Mouse (Mus musculus) lung, postnatal 0 days (tissue): ENCODE measurements around the gene Hyou1.

Source experiments
- CTCF ChIP-seq: IDR thresholded peaks from 2 replicates; pipeline ENCODE4 v1.5.1; 2016; ENCODE audit warnings: antibody characterized with exemption, mild to moderate bottlenecking
- EP300 ChIP-seq: IDR thresholded peaks from 2 replicates; pipeline ENCODE4 v1.6.1; 2016; ENCODE audit warnings: antibody characterized with exemption, mild to moderate bottlenecking, control low read depth

- TF ChIP-seq CTCF: peak; percentile 10; the same call in 1 of the 2 replicates
- no peak for TF ChIP-seq EP300
These were observed 53.4 kb downstream of the Hyou1 start for GRCm38 (mm10) chr9:44432577-44433185.
